Mouse (Mus musculus): ENCODE measurements around the gene Wdr45b. TPM values are rescaled to one million over a fixed set of nuclear protein-coding genes. Genes with fewer than 3 reads are reported as not detected.

The Wdr45b gene
- polyA plus RNA-seq, 1 experiment from 2014 or later = 47.0 TPM

GRCm38 (mm10) chr11:121278011-121278410 is 76.2 kb downstream of the Wdr45b start:
- Histone ChIP-seq H3K27me3 (replicated peaks; ENCODE audit: control insufficient read depth, insufficient read depth, low read length) (no peaks in the 10 kb centered on the region), H3K27ac (ENCODE audit: low read depth, low read length) (no peak overlapping the region), H3K9ac (ENCODE audit: low read depth, low read length) (no peak overlapping the region), H3K4me1 (replicated peaks; ENCODE audit: control insufficient read depth, insufficient read depth, low read length) (no peaks in the 10 kb centered on the region), H3K9me3 (ENCODE audit: control insufficient read depth) (no peaks in the 10 kb centered on the region), H3K4me3 (ENCODE audit: low read depth, low read length) (no peak overlapping the region), H3K36me3 (ENCODE audit: control insufficient read depth, insufficient read depth) (peaks cover 3% of the 10 kb centered on the region; the same call in 1 of the 2 replicates), H3K4me2 (replicated peaks; ENCODE audit: low read depth) (no peak overlapping the region)
- 73% methylated on average over 3 of the region's 3 CpGs for WGBS
- ATAC-seq = no peak
- no peak for TF ChIP-seq CTCF (IDR thresholded peaks at IDR 0.05; ENCODE audit: low read depth)

- no peak overlapping the region for H3K27ac ChIP-seq (ENCODE audit: low read depth, low read length)
- no peaks in the 10 kb centered on the region for H3K27me3 ChIP-seq (replicated peaks; ENCODE audit: control insufficient read depth, insufficient read depth, low read length)
- H3K9me3 ChIP-seq (ENCODE audit: control insufficient read depth) = no peaks in the 10 kb centered on the region
- no peaks in the 10 kb centered on the region for H3K4me1 ChIP-seq (replicated peaks; ENCODE audit: control insufficient read depth, insufficient read depth, low read length)
- no peak overlapping the region for H3K4me3 ChIP-seq (ENCODE audit: low read depth, low read length)
- TF ChIP-seq CTCF (IDR thresholded peaks at IDR 0.05; ENCODE audit: low read depth) = no peak
- no peak overlapping the region for H3K9ac ChIP-seq (ENCODE audit: low read depth, low read length)
- no peak for ATAC-seq
- H3K4me2 ChIP-seq (replicated peaks; ENCODE audit: low read depth) = no peak overlapping the region
- 82% methylated on average over 8 of the region's 8 CpGs for WGBS
- H3K36me3 ChIP-seq (ENCODE audit: control insufficient read depth, insufficient read depth) = peaks cover 3% of the 10 kb centered on the region; the same call in 1 of the 2 replicates
These were observed 76.7 kb downstream of the Wdr45b start for GRCm38 (mm10) chr11:121277516-121277915.

Small RNA genes within 50 kb of the gene (microRNA-seq; reads per million reads assigned to microRNA genes)
- not detected for gene Mir7236

Other genes with a start within 250 kb of the Wdr45b start
- gene Tex19.2, start 235.8 kb downstream of the Wdr45b start, polyA plus RNA-seq (2015; fragmentation: Nextera tagmentation; extraction: Ambion mirVana) = 0.33 and 0.56 TPM in 2 replicates
- not detected in 2 replicates for gene Tex19.1, start 208.3 kb downstream of the Wdr45b start, polyA plus RNA-seq (2015; fragmentation: Nextera tagmentation; extraction: Ambion mirVana)
- not detected in 2 replicates for gene Uts2r, start 194.2 kb downstream of the Wdr45b start, polyA plus RNA-seq (2015; fragmentation: Nextera tagmentation; extraction: Ambion mirVana)
- gene Hexdc, start 150.0 kb downstream of the Wdr45b start, polyA plus RNA-seq (2015; fragmentation: Nextera tagmentation; extraction: Ambion mirVana) = 7.3 and 8.4 TPM in 2 replicates
- 33.7 and 34.8 TPM in 2 replicates for gene Ogfod3, start 149.7 kb downstream of the Wdr45b start, polyA plus RNA-seq (2015; fragmentation: Nextera tagmentation; extraction: Ambion mirVana)
- gene Cybc1, start 125.1 kb downstream of the Wdr45b start, polyA plus RNA-seq (2015; fragmentation: Nextera tagmentation; extraction: Ambion mirVana) = 21.0 and 23.2 TPM in 2 replicates
- 13.5 and 13.9 TPM in 2 replicates for gene Narf, start 117.2 kb downstream of the Wdr45b start, polyA plus RNA-seq (2015; fragmentation: Nextera tagmentation; extraction: Ambion mirVana)
- 3.7 TPM in 2 replicates for gene Foxk2, start 94.5 kb downstream of the Wdr45b start, polyA plus RNA-seq (2015; fragmentation: Nextera tagmentation; extraction: Ambion mirVana)
- 2.2 and 3.4 TPM in 2 replicates for gene Rab40b, start 33.8 kb upstream of the Wdr45b start, polyA plus RNA-seq (2015; fragmentation: Nextera tagmentation; extraction: Ambion mirVana)
- 3.4 and 3.5 TPM in 2 replicates for gene Fn3krp, start 67.0 kb upstream of the Wdr45b start, polyA plus RNA-seq (2015; fragmentation: Nextera tagmentation; extraction: Ambion mirVana)
- gene Fn3k, start 80.5 kb upstream of the Wdr45b start, polyA plus RNA-seq (2015; fragmentation: Nextera tagmentation; extraction: Ambion mirVana) = 0.51 and 0.60 TPM in 2 replicates
- gene Tbcd, start 97.5 kb upstream of the Wdr45b start, polyA plus RNA-seq (2015; fragmentation: Nextera tagmentation; extraction: Ambion mirVana) = 29.9 and 31.5 TPM in 2 replicates
- gene Zfp750, start 164.9 kb upstream of the Wdr45b start, polyA plus RNA-seq (2015; fragmentation: Nextera tagmentation; extraction: Ambion mirVana) = 0.24 and 0.26 TPM in 2 replicates

Data from intestine, postnatal 0 days (tissue).